Mouse (Mus musculus) hindbrain, embryonic 12.5 days (tissue): ENCODE data around the gene Tead4. TPM values are rescaled to one million over a fixed set of nuclear protein-coding genes. Genes with fewer than 3 reads are reported as not detected.

ENCODE experiments used
- ATAC-seq: fragments of 200-750 bp; cut with Nextera tagmentation; 2 replicates; pipeline ENCODE4 v1.8.0; 2017; ENCODE audit warnings: moderate TSS enrichment; ENCODE audit not compliant: low FRiP score
- H3K27ac ChIP-seq: fragments of 300-500 bp; sonication (generic); 2 replicates; pipeline ENCODE4 v1.5.1; 2016; ENCODE audit warnings: mild to moderate bottlenecking
- H3K27me3 ChIP-seq: fragments of 300-500 bp; sonication (generic); 2 replicates; pipeline ENCODE4 v1.6.1; 2016; ENCODE audit warnings: mild to moderate bottlenecking
- H3K36me3 ChIP-seq: fragments of 300-500 bp; sonication (generic); 2 replicates; pipeline ENCODE4 v1.6.1; 2016; ENCODE audit warnings: mild to moderate bottlenecking
- H3K4me1 ChIP-seq: fragments of 300-500 bp; sonication (generic); 2 replicates; pipeline ENCODE4 v1.6.1; 2016
- H3K4me2 ChIP-seq: fragments of 300-500 bp; sonication (generic); replicated peaks from 2 replicates; pipeline ENCODE4 v1.6.1; 2016; ENCODE audit warnings: mild to moderate bottlenecking
- H3K4me3 ChIP-seq: fragments of 300-500 bp; sonication (generic); 2 replicates; pipeline ENCODE4 v1.5.1; 2016; ENCODE audit warnings: mild to moderate bottlenecking
- H3K9ac ChIP-seq: fragments of 300-500 bp; sonication (generic); 2 replicates; pipeline ENCODE4 v1.6.1; 2016; ENCODE audit warnings: mild to moderate bottlenecking, moderate library complexity
- H3K9me3 ChIP-seq: fragments of 300-500 bp; sonication (generic); replicated peaks from 2 replicates; pipeline ENCODE4 v1.6.1; 2016; ENCODE audit warnings: mild to moderate bottlenecking
- WGBS: fragments of 180-500 bp; shearing (Covaris S2); methylation state at CpG from one replicate; pipeline ENCODE4 v1.1.7; 2016; 5-methylcytosine and 5-hydroxymethylcytosine counted together
- polyA plus RNA-seq: library from polyadenylated mRNA; unstranded; fragments of >200 nt; fragmentation: Nextera tagmentation; extraction: Ambion mirVana; gene quantifications from 2 replicates; pipeline ENCODE4 v1.2.1, GENCODE M21; 2016

Gene Tead4
- polyA plus RNA-seq, 1 experiment from 2014 or later, result 2.4 TPM

- Histone ChIP-seq H3K27ac (no peak overlapping the region), H3K27me3 (no peaks in the 10 kb centered on the region), H3K9ac (no peak overlapping the region), H3K4me3 (no peak overlapping the region), H3K36me3 (no peaks in the 10 kb centered on the region), H3K9me3 (no peaks in the 10 kb centered on the region), H3K4me2 (no peak overlapping the region), H3K4me1 (no peaks in the 10 kb centered on the region)
- no peak for ATAC-seq
- 53% methylated on average over 2 of the region's 2 CpGs for WGBS
Observed at GRCm38 (mm10) chr6:128183521-128183920, 117.1 kb downstream of the Tead4 start.

- 72% methylated on average over 5 of the region's 5 CpGs for WGBS
- Histone ChIP-seq H3K9ac (no peak overlapping the region), H3K27ac (no peak overlapping the region), H3K36me3 (no peaks in the 10 kb centered on the region), H3K4me2 (no peak overlapping the region), H3K4me1 (no peaks in the 10 kb centered on the region), H3K4me3 (no peak overlapping the region), H3K9me3 (no peaks in the 10 kb centered on the region), H3K27me3 (no peaks in the 10 kb centered on the region)
- no peak for ATAC-seq
Observed at GRCm38 (mm10) chr6:128181176-128181575, 119.4 kb downstream of the Tead4 start.

- Histone ChIP-seq H3K9me3 (no peaks in the 10 kb centered on the region), H3K4me1 (no peaks in the 10 kb centered on the region), H3K36me3 (no peaks in the 10 kb centered on the region), H3K27me3 (no peaks in the 10 kb centered on the region), H3K4me2 (no peak overlapping the region), H3K9ac (no peak overlapping the region), H3K27ac (no peak overlapping the region), H3K4me3 (no peak overlapping the region)
- WGBS, result 93% methylated on average over 1 of the region's 1 CpGs
- no peak for ATAC-seq
Observed at GRCm38 (mm10) chr6:128179651-128180050, 121.0 kb downstream of the Tead4 start.

- Histone ChIP-seq H3K27ac (no peak overlapping the region), H3K4me3 (no peak overlapping the region), H3K4me2 (no peak overlapping the region), H3K36me3 (no peaks in the 10 kb centered on the region), H3K4me1 (no peaks in the 10 kb centered on the region), H3K9me3 (no peaks in the 10 kb centered on the region), H3K27me3 (no peaks in the 10 kb centered on the region), H3K9ac (no peak overlapping the region)
- WGBS, result 66% methylated on average over 5 of the region's 5 CpGs
- ATAC-seq, result no peak
Observed at GRCm38 (mm10) chr6:128179247-128179646, 121.4 kb downstream of the Tead4 start.

- ATAC-seq, result no peak
- 93% methylated on average over 2 of the region's 2 CpGs for WGBS
Observed at GRCm38 (mm10) chr6:128178681-128179080, 121.9 kb downstream of the Tead4 start.

More at GRCm38 (mm10) chr6:128178681-128179080, 121.9 kb downstream of the Tead4 start:
- no peak overlapping the region for H3K27ac ChIP-seq
- H3K4me3 ChIP-seq, result no peak overlapping the region
- no peaks in the 10 kb centered on the region for H3K36me3 ChIP-seq
- no peaks in the 10 kb centered on the region for H3K4me1 ChIP-seq
- no peak overlapping the region for H3K4me2 ChIP-seq
- no peaks in the 10 kb centered on the region for H3K27me3 ChIP-seq
- H3K9ac ChIP-seq, result no peak overlapping the region
- no peaks in the 10 kb centered on the region for H3K9me3 ChIP-seq

Other genes starting within 250 kb of the Tead4 start
- gene Tspan9, start 157.2 kb downstream of the Tead4 start, polyA plus RNA-seq, result 63.4 and 71.6 TPM in 2 replicates
- gene Tulp3, start 55.0 kb upstream of the Tead4 start, polyA plus RNA-seq, result 22.0 and 22.2 TPM in 2 replicates
- gene Rhno1, start 62.1 kb upstream of the Tead4 start, polyA plus RNA-seq, result 138 and 142 TPM in 2 replicates
- gene Foxm1, start 62.1 kb upstream of the Tead4 start, polyA plus RNA-seq, result 36.1 and 40.3 TPM in 2 replicates
- 0.65 and 0.76 TPM in 2 replicates for gene Tex52, start 74.6 kb upstream of the Tead4 start, polyA plus RNA-seq
- not detected in 2 replicates for gene Gm44596, start 74.7 kb upstream of the Tead4 start, polyA plus RNA-seq
- gene Nrip2, start 98.5 kb upstream of the Tead4 start, polyA plus RNA-seq, result 4.1 and 5.6 TPM in 2 replicates
- 33.4 and 37.7 TPM in 2 replicates for gene Itfg2, start 124.1 kb upstream of the Tead4 start, polyA plus RNA-seq
- 415 and 439 TPM in 2 replicates for gene Fkbp4, start 137.9 kb upstream of the Tead4 start, polyA plus RNA-seq
- not detected in 2 replicates for gene Pzp, start 225.9 kb upstream of the Tead4 start, polyA plus RNA-seq